Mouse (Mus musculus) Patski (cell line): ENCODE data around the gene Otud1. TPM values are rescaled to one million over a fixed set of nuclear protein-coding genes. Genes with fewer than 3 reads are reported as not detected.

Experiments used
- ATAC-seq: fragments of 100-300 bp; one replicate; pipeline ENCODE4 v1.8.0; 2021
- CTCF ChIA-PET: fragments of 350-600 bp; sonication (Branson Sonifier 250); formaldehyde crosslinking; loops from one replicate; lab custom pipeline; 2022; ENCODE audit warnings: inconsistent platforms; lab: Charles Lee
- POLR2A ChIA-PET: fragments of 350-600 bp; sonication (Branson Sonifier 250); formaldehyde crosslinking; loops from one replicate; lab custom pipeline; 2022; ENCODE audit warnings: antibody characterized with exemption, inconsistent platforms; lab: Charles Lee
- DNase-seq: peaks from one replicate; pipeline ENCODE4 v3.0.0-alpha.2; 2011; ENCODE audit warnings: low read depth, low spot score
- H3K27me3 ChIP-seq: fragments of 371-371 bp; one replicate; pipeline ENCODE4 v1.5.1; 2021
- CTCF ChIP-seq: fragments of 100-300 bp; IDR thresholded peaks from one replicate; pipeline ENCODE4 v1.5.1; 2021
- in situ Hi-C: fragments of 300-500 bp; cut with MboI; formaldehyde crosslinking; loops from 3 replicates; pipeline ENCODE4 v1.11.1; 2018; ENCODE audit warnings: low pct_unique_long_range_greater_than_20kb, mixed read lengths
- polyA plus RNA-seq: library from polyadenylated mRNA; unstranded; gene quantifications from one replicate; pipeline ENCODE4 v1.2.3, GENCODE M21; 2021

Otud1 gene
- polyA plus RNA-seq, 1 experiment from 2014 or later: 12.7 TPM

- in situ Hi-C loops: no loop called here
- no peak for DNase-seq
Observed at GRCm38 (mm10) chr2:19670851-19671688, 13.5 kb downstream of the Otud1 start.

GRCm38 (mm10) chr2:19682997-19683396 is 25.4 kb downstream of the Otud1 start:
- ATAC-seq (peak; percentile 86), DNase-seq (peak; percentile 43)
- peak; percentile 70 for TF ChIP-seq CTCF
- no peaks in the 10 kb centered on the region for H3K27me3 ChIP-seq
- ChIA-PET POLR2A (no interaction called here), CTCF (interaction anchor here (0.7 to 1.4 kb wide), 2 partner anchors 17 to 44 kb away, joined by 3 read pairs; no protein-coding TSS in a partner anchor)
- in situ Hi-C loops: no loop called here

More at GRCm38 (mm10) chr2:19670851-19671688, 13.5 kb downstream of the Otud1 start:
- no peak for TF ChIP-seq CTCF
- ChIA-PET POLR2A (no interaction called here), CTCF (no interaction called here)
- H3K27me3 ChIP-seq: no peaks in the 10 kb centered on the region
- ATAC-seq: no peak

DNA sequence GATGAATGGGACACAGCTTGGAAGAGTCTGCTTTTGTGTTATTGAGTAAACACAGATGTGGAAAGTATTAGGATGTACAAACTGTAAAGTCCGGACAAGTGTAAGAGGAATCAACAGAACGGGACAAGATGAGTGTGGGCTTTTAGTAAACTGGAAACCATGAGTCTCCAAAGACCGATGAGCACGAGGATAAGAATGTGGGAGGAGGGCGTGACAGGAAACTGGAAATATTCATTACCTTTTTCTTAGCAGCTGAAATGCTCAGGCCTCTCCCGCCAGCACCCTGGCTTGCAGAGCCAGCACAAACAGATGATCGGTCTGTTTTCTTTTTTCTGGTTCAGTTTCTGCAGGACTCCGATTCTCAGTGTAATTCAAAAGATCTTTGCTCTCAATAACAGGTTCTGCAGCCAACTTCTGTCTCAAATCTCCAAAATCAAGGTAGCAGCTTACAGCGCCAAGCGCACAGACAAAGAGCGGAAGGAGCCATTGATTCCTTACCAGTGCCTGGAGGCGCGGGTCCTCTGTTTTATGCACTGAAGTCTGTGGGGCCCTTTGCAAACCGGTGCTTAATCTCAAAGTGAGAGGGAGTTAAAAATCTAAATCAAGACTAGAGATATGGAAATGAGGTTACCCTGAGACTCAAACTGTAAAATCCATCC is 28.1 kb downstream of the Otud1 start:
- DNase-seq (no peak), ATAC-seq (no peak)
- POLR2A ChIA-PET: interaction anchor here (0.5 to 0.8 kb wide), 2 partner anchors 22 to 216 kb away, joined by 3 read pairs; no protein-coding TSS in a partner anchor

DNA sequence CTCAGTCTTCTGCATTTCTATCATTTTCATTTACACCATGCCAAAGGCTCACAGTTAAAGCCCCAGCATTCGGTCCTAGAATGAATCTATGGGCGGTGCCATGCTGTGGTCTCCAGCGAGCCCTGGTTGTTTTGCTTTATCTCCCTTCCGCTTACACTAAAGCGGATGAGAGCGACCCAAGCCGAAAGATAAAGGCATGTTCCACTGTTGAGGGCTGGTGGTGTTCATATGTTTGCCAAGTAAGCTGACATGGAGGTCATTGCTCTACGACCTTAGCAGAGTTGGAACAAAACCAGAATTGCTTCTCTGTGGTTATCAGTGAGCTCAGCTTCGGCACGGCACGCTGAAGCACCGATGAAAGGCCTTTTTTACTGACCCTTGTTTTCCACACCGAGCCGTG is 32.5 kb downstream of the Otud1 start:
- DNase-seq (no peak), ATAC-seq (no peak)
- CTCF ChIA-PET: no interaction called here
- TF ChIP-seq CTCF: no peak
- H3K27me3 ChIP-seq: no peaks in the 10 kb centered on the region
- in situ Hi-C loops: no loop called here
- POLR2A ChIA-PET: interaction anchor here (1.1 kb wide), 1 partner anchor 32 kb away, joined by 3 read pairs; the partner anchor contains the start of gene Otud1

More for the DNA sequence above, 28.1 kb downstream of the Otud1 start:
- in situ Hi-C loops: no loop called here
- no peak for TF ChIP-seq CTCF
- H3K27me3 ChIP-seq: no peaks in the 10 kb centered on the region
- CTCF ChIA-PET: interaction anchor here (1.3 kb wide), 2 partner anchors 22 to 31 kb away, joined by 3 to 4 read pairs; no protein-coding TSS in a partner anchor

DNA sequence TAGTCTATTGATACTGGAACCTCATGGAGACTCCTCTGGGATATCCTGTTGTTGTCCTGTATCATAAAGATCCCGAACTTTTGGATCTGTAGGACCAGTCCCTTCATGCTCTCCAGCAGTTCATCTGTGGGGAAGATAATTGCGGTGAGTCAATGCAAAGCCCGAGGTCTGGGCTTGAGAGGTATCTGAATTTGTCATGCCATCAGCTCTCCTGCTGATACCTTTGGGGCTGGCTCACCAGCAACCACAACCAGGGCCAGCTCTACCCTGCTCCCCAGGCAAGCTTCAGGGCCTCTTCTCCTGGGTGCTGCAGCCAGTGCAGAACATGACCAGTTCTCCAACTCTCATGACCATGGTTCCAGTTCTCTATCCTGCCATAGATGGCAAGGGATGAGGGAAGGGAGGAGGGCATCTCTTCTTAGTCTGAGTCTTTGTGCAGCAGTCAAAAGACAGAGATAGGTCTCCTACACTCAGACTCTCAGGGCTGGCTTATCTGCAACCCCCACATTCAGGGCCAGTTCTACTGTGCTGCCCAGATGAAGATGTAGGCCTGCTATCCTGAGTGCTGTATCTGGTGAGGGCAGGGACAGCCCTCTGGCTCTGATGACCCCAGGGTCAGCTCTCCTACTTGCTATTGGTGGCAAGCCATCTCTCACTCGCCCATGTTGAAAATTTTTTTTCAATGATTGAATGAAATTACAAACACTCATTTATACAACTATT is 42.2 kb downstream of the Otud1 start:
- DNase-seq (no peak), ATAC-seq (no peak)
- ChIA-PET CTCF (no interaction called here), POLR2A (no interaction called here)
- no peaks in the 10 kb centered on the region for H3K27me3 ChIP-seq
- in situ Hi-C loops: no loop called here
- no peak for TF ChIP-seq CTCF

- ChIA-PET CTCF (no interaction called here), POLR2A (no interaction called here)
- ATAC-seq (no peak), DNase-seq (no peak)
- in situ Hi-C loops: no loop called here
- H3K27me3 ChIP-seq: no peaks in the 10 kb centered on the region
- TF ChIP-seq CTCF: no peak
Observed at GRCm38 (mm10) chr2:19701386-19701785, 43.8 kb downstream of the Otud1 start.

DNA sequence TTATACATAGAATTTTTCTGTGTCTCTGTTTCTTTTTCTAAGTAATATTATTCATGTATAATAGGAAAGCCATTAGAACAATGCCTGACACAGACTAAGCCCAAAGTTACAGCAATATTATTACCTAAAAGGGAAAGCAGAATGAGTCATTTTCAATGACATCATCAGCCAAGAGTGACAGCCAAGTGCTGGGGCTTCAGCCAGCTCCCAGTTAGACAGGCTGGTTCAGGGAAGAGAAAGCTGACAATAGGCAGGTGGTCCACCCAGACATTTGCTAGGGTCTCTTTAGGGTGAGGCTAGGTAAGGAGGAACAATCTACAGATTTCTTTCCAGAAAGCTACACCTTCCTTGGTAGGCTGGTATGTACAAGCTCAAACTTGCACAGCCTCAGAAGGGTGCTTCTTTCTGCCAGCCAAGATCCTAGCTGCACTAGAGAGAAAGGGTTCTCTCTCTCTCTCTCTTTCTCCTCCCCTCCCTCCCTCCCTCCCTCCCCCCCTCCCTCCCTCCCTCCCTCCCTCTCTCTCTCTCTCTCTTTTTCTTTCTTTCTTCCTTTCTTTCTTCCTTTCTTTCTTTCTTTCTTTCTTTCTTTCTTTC is 45.6 kb downstream of the Otud1 start:
- no peaks in the 10 kb centered on the region for H3K27me3 ChIP-seq
- POLR2A ChIA-PET: interaction anchor here (0.6 kb wide), 1 partner anchor 328 kb away, joined by 3 read pairs; no protein-coding TSS in a partner anchor
- DNase-seq (no peak), ATAC-seq (peak; percentile 65)
- CTCF ChIA-PET: interaction anchor here (1.0 to 1.3 kb wide), 2 partner anchors 9 to 48 kb away, joined by 3 to 4 read pairs; no protein-coding TSS in a partner anchor
- in situ Hi-C loops: no loop called here
- TF ChIP-seq CTCF: no peak

DNA sequence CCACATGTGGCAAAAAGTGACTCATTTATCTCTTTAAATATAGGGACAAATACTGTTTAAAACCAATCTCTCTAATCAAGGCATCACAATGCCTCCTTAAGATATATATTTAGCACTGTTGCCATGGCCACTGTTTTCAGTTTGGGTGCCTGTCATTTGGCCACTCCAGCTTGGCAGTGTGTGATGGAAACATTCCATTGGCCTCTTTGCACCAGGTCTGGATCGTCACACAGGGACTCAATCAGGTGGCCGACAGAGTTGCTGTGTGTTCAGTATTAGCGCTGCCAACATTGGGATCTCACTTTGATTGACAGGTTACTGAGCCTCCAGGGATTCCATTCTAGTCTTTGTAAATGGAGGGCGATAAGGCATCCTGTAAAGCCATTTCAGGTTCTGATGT is 46.1 kb downstream of the Otud1 start:
- DNase-seq (no peak), ATAC-seq (no peak)
- no peak for TF ChIP-seq CTCF
- in situ Hi-C loops: no loop called here
- CTCF ChIA-PET: interaction anchor here (1.3 to 1.6 kb wide), 2 partner anchors 8 to 48 kb away, joined by 4 read pairs; no protein-coding TSS in a partner anchor
- H3K27me3 ChIP-seq: no peaks in the 10 kb centered on the region
- POLR2A ChIA-PET: no interaction called here

- H3K27me3 ChIP-seq: no peaks in the 10 kb centered on the region
- no peak for DNase-seq
- ATAC-seq: no peak
- no peak for TF ChIP-seq CTCF
- ChIA-PET POLR2A (no interaction called here), CTCF (interaction anchor here (1.6 kb wide), 1 partner anchor 9 kb away, joined by 4 read pairs; no protein-coding TSS in a partner anchor)
- in situ Hi-C loops: no loop called here
Observed at GRCm38 (mm10) chr2:19704272-19704671, 46.7 kb downstream of the Otud1 start.

DNA sequence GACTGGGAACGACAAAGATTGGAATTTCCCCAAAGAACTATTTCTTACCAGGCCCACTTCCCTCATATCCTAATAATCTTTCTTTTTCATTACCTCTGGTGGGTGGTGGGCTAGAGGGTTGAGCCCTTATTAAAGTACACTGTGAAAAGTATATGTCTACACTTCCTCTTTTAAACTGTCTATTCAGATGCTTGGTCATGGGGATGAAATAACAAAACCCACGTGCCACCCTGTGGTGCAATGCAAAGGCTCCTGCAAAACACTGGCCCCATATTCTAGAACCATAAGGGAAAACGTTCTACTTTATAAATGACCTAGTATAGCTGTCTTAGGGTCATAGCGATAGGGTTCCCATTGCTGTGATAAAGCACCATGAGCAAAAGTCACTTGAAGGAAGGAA is 49.3 kb downstream of the Otud1 start:
- ATAC-seq (no peak), DNase-seq (no peak)
- no peaks in the 10 kb centered on the region for H3K27me3 ChIP-seq
- CTCF ChIA-PET: interaction anchor here (0.9 kb wide), 1 partner anchor 9 kb away, joined by 3 read pairs; no protein-coding TSS in a partner anchor
- POLR2A ChIA-PET: no interaction called here
- no peak for TF ChIP-seq CTCF
- in situ Hi-C loops: no loop called here

Other genes starting within 250 kb of the Otud1 start
- not detected for gene Ptf1a, start 212.1 kb upstream of the Otud1 start, polyA plus RNA-seq
- not detected for gene 4921504E06Rik, start 103.8 kb upstream of the Otud1 start, polyA plus RNA-seq